Mouse (Mus musculus) embryonic fibroblast, embryonic 13.5 days (primary cell): ENCODE measurements around the gene Map2k4.

Experiments
- CTCF ChIP-seq: IDR thresholded peaks from 2 replicates; pipeline ENCODE4 v1.5.1; 2011; ENCODE audit warnings: mild to moderate bottlenecking, control low read depth, low read length, moderate library complexity, borderline replicate concordance; ENCODE audit not compliant: insufficient read depth
- POLR2A ChIP-seq: IDR thresholded peaks from 2 replicates; pipeline ENCODE4 v1.6.1; 2011; ENCODE audit warnings: low read depth, mild to moderate bottlenecking, control low read depth, low read length, moderate library complexity

DNA sequence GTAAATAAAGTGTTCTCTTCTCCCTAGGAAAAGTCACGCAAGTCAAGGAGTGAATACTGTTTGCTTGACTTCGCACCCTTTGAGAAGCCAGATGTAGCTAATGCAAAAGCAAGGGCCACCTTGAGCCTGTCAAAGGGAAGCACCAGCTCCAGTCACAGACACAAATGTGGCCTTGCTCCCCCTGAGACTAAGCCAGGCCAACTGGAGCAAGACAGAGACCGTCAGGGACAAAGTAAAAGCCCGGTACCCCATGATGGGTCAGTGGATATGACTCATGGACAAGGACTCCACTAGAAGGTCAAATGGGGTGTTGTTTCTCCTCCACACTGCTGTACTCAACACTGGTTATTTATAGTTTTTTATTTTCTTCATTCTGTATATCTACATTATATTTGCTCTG, 59.2 kb downstream of the Map2k4 start:
- TF ChIP-seq POLR2A (no peak), CTCF (no peak)
